Mouse (Mus musculus) liver, embryonic 18 days (tissue): Measurements from ENCODE around the gene Zfp455. TPM values are rescaled to one million over a fixed set of nuclear protein-coding genes. Genes with fewer than 3 reads are reported as not detected.

Source experiments
- polyA plus RNA-seq: library from polyadenylated mRNA; depleted of rRNA; stranded (reverse); fragments of >200 nt; gene quantifications from 2 replicates; pipeline ENCODE4 v1.2.3, GENCODE M21; 2012; rRNA removed

The Zfp455 gene
- 0.34 and 0.38 TPM in 2 replicates for polyA plus RNA-seq

DNA sequence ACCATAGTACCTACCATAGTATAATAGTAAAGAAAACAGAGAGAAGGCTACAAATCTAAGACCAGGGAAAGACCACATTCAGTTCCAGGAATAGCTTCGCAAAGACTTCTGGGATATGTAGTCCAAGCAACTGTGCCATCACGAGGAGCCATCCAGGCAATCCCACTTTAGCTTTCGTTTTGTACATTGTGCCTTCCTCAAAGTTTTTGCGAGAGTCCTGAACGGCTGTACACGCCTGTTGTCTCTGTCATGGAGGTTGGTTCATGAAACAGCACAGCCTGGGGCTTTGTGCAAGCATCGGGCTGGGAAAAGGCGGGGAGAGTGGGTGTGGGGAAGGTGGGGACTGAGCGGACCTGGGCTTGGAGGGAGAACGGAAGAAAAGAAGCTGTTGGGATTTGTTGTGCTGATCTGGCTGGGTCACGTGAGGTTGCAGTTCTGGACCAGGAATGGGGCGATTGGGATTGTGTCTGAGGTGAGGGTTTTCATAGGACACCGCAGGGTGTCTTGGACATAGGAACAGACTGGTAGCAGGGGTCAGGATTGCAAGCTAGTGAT is at the start of gene Zfp455:
Gene Zfp455 (plus strand): TSS at position 167 of the 555 bp plus-strand sequence.

DNA sequence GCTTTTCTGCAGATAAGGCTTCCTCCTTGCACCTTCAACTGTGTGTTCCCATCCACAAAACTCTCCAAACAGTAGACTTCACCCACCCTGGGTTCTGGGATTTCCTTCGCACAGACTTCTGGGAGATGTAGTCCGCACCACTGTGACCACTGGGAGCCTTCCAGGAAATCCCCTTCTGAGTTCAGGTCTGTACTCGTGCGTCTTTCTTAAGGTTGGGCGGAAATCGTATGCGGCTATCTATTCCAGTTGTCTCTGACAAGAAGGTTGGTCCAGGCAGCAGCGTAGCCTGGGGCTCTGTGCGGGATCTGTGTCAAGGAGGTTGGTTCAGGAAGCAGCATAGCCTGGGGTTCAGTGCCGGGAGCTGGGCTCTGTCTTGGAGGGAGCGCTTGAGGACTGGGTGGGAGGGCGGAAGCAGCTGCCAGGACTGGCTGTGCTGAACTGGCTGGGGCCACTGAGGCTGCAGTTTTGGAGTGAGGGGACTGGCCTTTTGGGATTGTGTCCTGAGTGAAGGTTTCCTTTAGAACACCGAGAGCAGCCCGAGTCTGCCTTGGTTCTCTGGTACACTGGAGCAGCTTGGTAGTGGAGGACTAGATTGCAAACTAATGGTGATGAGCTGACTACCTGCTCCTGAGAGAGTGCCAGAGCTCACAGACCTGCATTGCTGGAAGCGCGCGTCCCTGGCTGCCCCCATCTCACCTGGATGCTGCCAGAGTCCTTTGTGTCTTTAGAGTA is 21.1 kb upstream of the Zfp455 start, which contains the start of gene Rsl1:
Gene Rsl1 (plus strand): TSS at position 192 of the 732 bp plus-strand sequence.

Other genes starting within 250 kb of the Zfp455 start
- 0.22 and 0.35 TPM in 2 replicates for gene Zfp712, start 133.3 kb upstream of the Zfp455 start, polyA plus RNA-seq
- 0.66 and 0.71 TPM in 2 replicates for gene Zfp708, start 96.5 kb upstream of the Zfp455 start, polyA plus RNA-seq
- gene Gm28557, start 85.9 kb upstream of the Zfp455 start, polyA plus RNA-seq = 3.2 and 3.5 TPM in 2 replicates
- 0.26 and 0.28 TPM in 2 replicates for gene Rslcan18, start 78.2 kb upstream of the Zfp455 start, polyA plus RNA-seq
- gene Zfp759, start 72.8 kb upstream of the Zfp455 start, polyA plus RNA-seq = 0.35 and 0.36 TPM in 2 replicates
- gene Rsl1, start 21.3 kb upstream of the Zfp455 start, polyA plus RNA-seq = 1.4 and 1.8 TPM in 2 replicates
- gene Zfp458, start 84.0 kb downstream of the Zfp455 start, polyA plus RNA-seq = 0.54 and 0.60 TPM in 2 replicates
- gene Zfp457, start 112.0 kb downstream of the Zfp455 start, polyA plus RNA-seq = 0.55 and 0.75 TPM in 2 replicates
- 1.3 and 1.4 TPM in 2 replicates for gene Zfp595, start 138.1 kb downstream of the Zfp455 start, polyA plus RNA-seq
- not detected in 2 replicates for gene Gm28044, start 166.0 kb downstream of the Zfp455 start, polyA plus RNA-seq
- 0.58 and 0.60 TPM in 2 replicates for gene Zfp953, start 166.1 kb downstream of the Zfp455 start, polyA plus RNA-seq
- 0.16 and 0.17 TPM in 2 replicates for gene Gm28041, start 181.2 kb downstream of the Zfp455 start, polyA plus RNA-seq
- gene Zfp456, start 181.3 kb downstream of the Zfp455 start, polyA plus RNA-seq = 0.26 and 0.30 TPM in 2 replicates
- gene Zfp429, start 205.3 kb downstream of the Zfp455 start, polyA plus RNA-seq = 2.3 and 2.5 TPM in 2 replicates
- 0.05 and 0.18 TPM in 2 replicates for gene Zfp459, start 226.9 kb downstream of the Zfp455 start, polyA plus RNA-seq